Mouse (Mus musculus) heart, adult 2 months (tissue): ENCODE results near the gene Srp68. TPM values are rescaled to one million over a fixed set of nuclear protein-coding genes. Genes with fewer than 3 reads are reported as not detected.

ENCODE experiments used
- DNase-seq, 2 experiments: peaks; one replicate each; pipeline ENCODE4 v3.0.0; 2021
- H3K27ac ChIP-seq: fragments of 200-600 bp; 2 replicates; pipeline ENCODE4 v1.8.1; 2022
- H3K27me3 ChIP-seq: fragments of 200-500 bp; 2 replicates; pipeline ENCODE4 v1.6.1; 2012; ENCODE audit warnings: mild to moderate bottlenecking, low read length, inconsistent platforms, mixed read lengths; ENCODE audit not compliant: control insufficient read depth, insufficient read depth
- H3K36me3 ChIP-seq: fragments of 200-500 bp; 2 replicates; pipeline ENCODE4 v1.6.1; 2012; ENCODE audit warnings: low read length, inconsistent platforms; ENCODE audit not compliant: control insufficient read depth, insufficient read depth
- H3K4me1 ChIP-seq: fragments of 200-500 bp; 2 replicates; pipeline ENCODE4 v1.6.1; 2011; ENCODE audit warnings: low read length; ENCODE audit not compliant: control insufficient read depth, insufficient read depth
- H3K4me3 ChIP-seq: fragments of 200-600 bp; 2 replicates; pipeline ENCODE4 v1.8.1; 2022
- H3K79me2 ChIP-seq: fragments of 200-500 bp; replicated peaks from 2 replicates; pipeline ENCODE4 v1.6.1; 2012; ENCODE audit warnings: mild to moderate bottlenecking, inconsistent platforms, low read length, moderate library complexity, mixed read lengths; ENCODE audit not compliant: control insufficient read depth, insufficient read depth
- H3K9ac ChIP-seq: fragments of 200-500 bp; 2 replicates; pipeline ENCODE4 v1.6.1; 2012; ENCODE audit warnings: low read depth, mild to moderate bottlenecking, control low read depth, inconsistent platforms, low read length, mixed read lengths
- CTCF ChIP-seq: fragments of 200-600 bp; IDR thresholded peaks from 2 replicates; pipeline ENCODE4 v1.8.1; 2022; ENCODE audit warnings: antibody characterized with exemption, mild to moderate bottlenecking, moderate library complexity
- EP300 ChIP-seq: fragments of 200-500 bp; IDR thresholded peaks from 2 replicates; pipeline ENCODE4 v1.6.1; 2011; ENCODE audit warnings: low read depth, low read length, control low read depth; ENCODE audit not compliant: insufficient read depth
- POLR2A ChIP-seq: fragments of 200-500 bp; IDR thresholded peaks from 2 replicates; pipeline ENCODE4 v1.6.1; 2011; ENCODE audit warnings: mild to moderate bottlenecking, low read depth, low read length, control low read depth; ENCODE audit not compliant: insufficient read depth
- WGBS: fragments of 180-500 bp; shearing (Covaris S2); methylation state at CpG from one replicate; pipeline ENCODE4 v1.1.7; 2018; 5-methylcytosine and 5-hydroxymethylcytosine counted together
- intact Hi-C: fragments of 180-260 bp; cut with DNase I; formaldehyde crosslinking; loops from one replicate; pipeline ENCODE4 v1.15.1; 2025
- long read RNA-seq: library from polyadenylated mRNA; stranded (forward); transcript quantifications from one replicate; pipeline ENCODE4 v2.0.0, GENCODE M21; 2021
- polyA plus RNA-seq: library from polyadenylated mRNA; depleted of rRNA; stranded (reverse); fragments of >200 nt; gene quantifications from 2 replicates; pipeline ENCODE4 v1.2.3, GENCODE M21; 2012; rRNA removed
- total RNA-seq, 2 experiments: library from RNA; stranded (reverse); gene quantifications; 2 replicates each; pipeline ENCODE4 v1.2.3; 2021

The Srp68 gene
- total RNA-seq, result 10 to 100 TPM; 61.5 to 71.2 TPM
- 40.0 and 50.7 TPM in 2 replicates for polyA plus RNA-seq
- long read RNA-seq, transcript Srp68-201 (16 exons, 2,526 nt), result major isoform, 83 of 88 reads
- long read RNA-seq, partial matches to known transcripts, result 1 of 88 reads
- long read RNA-seq, other reads (novel, unspliced or antisense), result 4 of 88 reads

GRCm38 (mm10) chr11:116274045-116274666 lies at the start of gene Srp68:
Gene Srp68 (minus strand): TSS chr11:116274217.
- intact Hi-C loops, result loop anchor here (2.0 kb wide), 1 partner anchor 33 kb away; the partner anchor contains the start of gene Exoc7
- Histone ChIP-seq H3K36me3 (no peaks in the 10 kb centered on the region), H3K4me3 (peak within 1 kb of the TSS; percentile 78), H3K27me3 (no peaks in the 10 kb centered on the region), H3K79me2 (0 out of 2 replicates have a peak, but pooled peaks cover 3% of the 10 kb centered on the region), H3K4me1 (peaks cover 7% of the 10 kb centered on the region), H3K27ac (peak within 1 kb of the TSS; percentile 74), H3K9ac (peak within 1 kb of the TSS; percentile 85)
- DNase-seq, result peak; percentile 94 to 95
- TF ChIP-seq EP300 (peak; percentile 85), CTCF (peak; percentile 34), POLR2A (peak; percentile 88)
- 3% methylated on average over 32 of the region's 32 CpGs for WGBS

GRCm38 (mm10) chr11:116318719-116319659 lies 45.0 kb upstream of the Srp68 start:
- TF ChIP-seq EP300 (peak; percentile 65; the same call in 1 of the 2 replicates), CTCF (no peak; the same call in 1 of the 2 replicates), POLR2A (no peak)
- H3K27me3 ChIP-seq, result no peaks in the 10 kb centered on the region
- intact Hi-C loops, result loop anchor here (1.0 to 5.0 kb wide), 5 partner anchors 16 to 223 kb away; partner anchors contain the start of gene Foxj1
- peak overlapping the region; percentile 79 for H3K9ac ChIP-seq
- peak overlapping the region; percentile 53 for H3K4me3 ChIP-seq
- no peaks in the 10 kb centered on the region for H3K36me3 ChIP-seq
- WGBS, result 2% methylated on average over 41 of the region's 41 CpGs
- H3K27ac ChIP-seq, result no peak overlapping the region
- peak; percentile 85 to 95 for DNase-seq
- no peaks in the 10 kb centered on the region for H3K79me2 ChIP-seq
- peaks cover 3% of the 10 kb centered on the region for H3K4me1 ChIP-seq

GRCm38 (mm10) chr11:116312359-116312758 lies 38.3 kb upstream of the Srp68 start:
- Histone ChIP-seq H3K4me1 (no peaks in the 10 kb centered on the region), H3K36me3 (no peaks in the 10 kb centered on the region), H3K79me2 (no peaks in the 10 kb centered on the region), H3K4me3 (no peak overlapping the region), H3K27me3 (no peaks in the 10 kb centered on the region), H3K9ac (no peak overlapping the region), H3K27ac (no peak overlapping the region)
- no peak for DNase-seq
- WGBS, result 62% methylated on average over 8 of the region's 8 CpGs
- intact Hi-C loops, result no loop called here
- TF ChIP-seq EP300 (no peak), POLR2A (no peak), CTCF (no peak)

GRCm38 (mm10) chr11:116311169-116311568 lies 37.2 kb upstream of the Srp68 start:
- WGBS, result 29% methylated on average over 8 of the region's 8 CpGs
- Histone ChIP-seq H3K4me3 (no peak overlapping the region), H3K79me2 (no peaks in the 10 kb centered on the region), H3K27me3 (no peaks in the 10 kb centered on the region), H3K27ac (no peak overlapping the region), H3K36me3 (no peaks in the 10 kb centered on the region), H3K9ac (no peak overlapping the region), H3K4me1 (no peaks in the 10 kb centered on the region)
- intact Hi-C loops, result no loop called here
- no peak for TF ChIP-seq POLR2A
- TF ChIP-seq CTCF, result no peak
- no peak for TF ChIP-seq EP300
- DNase-seq, result no peak

GRCm38 (mm10) chr11:116309601-116310000 lies 35.6 kb upstream of the Srp68 start:
- intact Hi-C loops, result no loop called here
- WGBS, result 60% methylated on average over 3 of the region's 3 CpGs
- Histone ChIP-seq H3K27ac (no peak overlapping the region), H3K36me3 (no peaks in the 10 kb centered on the region), H3K9ac (no peak overlapping the region), H3K79me2 (no peaks in the 10 kb centered on the region), H3K27me3 (no peaks in the 10 kb centered on the region), H3K4me3 (no peak overlapping the region), H3K4me1 (no peaks in the 10 kb centered on the region; the same call in 1 of the 2 replicates)
- no peak for TF ChIP-seq EP300
- no peak for TF ChIP-seq CTCF
- TF ChIP-seq POLR2A, result no peak
- DNase-seq, result no peak
